Mouse (Mus musculus) liver, adult 2 months (tissue): ENCODE data around the gene Hba-a2.

Source experiments
- CTCF ChIP-seq: fragments of 200-500 bp; IDR thresholded peaks from 2 replicates; pipeline ENCODE4 v1.5.1; 2011; ENCODE audit warnings: low read depth, low read length, control low read depth
- POLR2A ChIP-seq: fragments of 200-500 bp; IDR thresholded peaks from 2 replicates; pipeline ENCODE4 v1.6.1; 2011; ENCODE audit warnings: low read length, control low read depth; ENCODE audit not compliant: insufficient read depth; ENCODE audit errors: extremely low read depth

DNA sequence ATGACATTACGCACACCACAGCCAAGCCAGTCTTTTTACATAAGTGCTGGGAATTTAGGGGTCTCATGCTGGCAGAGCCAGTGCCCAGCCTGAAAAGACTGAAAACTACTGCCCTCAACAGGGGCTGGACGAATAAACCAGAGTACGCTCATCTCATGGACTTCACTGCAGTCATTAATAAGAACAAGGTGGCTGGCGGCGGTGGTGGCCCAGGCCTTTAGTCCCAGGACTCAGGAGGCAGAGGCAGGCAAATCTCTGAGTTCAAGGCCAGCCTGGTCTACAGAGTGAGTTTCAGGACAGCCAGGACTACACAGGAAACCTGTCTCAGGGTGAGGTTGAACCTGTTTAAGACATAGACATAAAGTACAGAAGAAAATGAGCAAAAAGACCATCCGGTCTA, 30.1 kb upstream of the Hba-a2 start:
- no peak for TF ChIP-seq CTCF
- TF ChIP-seq POLR2A, result no peak
